Mouse (Mus musculus) MEL (cell line): ENCODE results near the gene Gxylt2. TPM values are rescaled to one million over a fixed set of nuclear protein-coding genes. Genes with fewer than 3 reads are reported as not detected.

ENCODE experiments used
- DNase-seq: peaks from one replicate; pipeline ENCODE4 v3.0.0; 2011; ENCODE audit warnings: low read depth, low spot score
- H3K27ac ChIP-seq: 2 replicates; pipeline ENCODE4 v1.5.1; 2012; ENCODE audit warnings: low read depth, mild to moderate bottlenecking, control low read depth, low read length, moderate library complexity; ENCODE audit not compliant: control insufficient read depth
- H3K27me3 ChIP-seq, 2 experiments: fragments of 150-350 bp in 1 of 2; sonication (generic) in 1 of 2; 2 replicates each; pipeline ENCODE4 v1.6.1; 2012; ENCODE audit warnings: low read length in 2 of 2, mild to moderate bottlenecking in 2 of 2, improper control_type of control experiment in 1 of 2, moderate library complexity in 1 of 2; ENCODE audit not compliant: insufficient read depth in 2 of 2, control insufficient read depth in 1 of 2
- H3K36me3 ChIP-seq, 2 experiments: 2 replicates each; pipeline ENCODE4 v1.6.1; 2012 to 2014; ENCODE audit warnings: low read length in 2 of 2, improper control_type of control experiment in 1 of 2, inconsistent platforms in 1 of 2, mild to moderate bottlenecking in 1 of 2; ENCODE audit not compliant: insufficient read depth in 2 of 2, control insufficient read depth in 1 of 2
- H3K4me1 ChIP-seq, 2 experiments: fragments of 150-350 bp in 1 of 2; sonication (generic) in 1 of 2; 2 replicates each; pipeline ENCODE4 v1.6.1; 2012; ENCODE audit warnings: low read length in 2 of 2, improper control_type of control experiment in 1 of 2, mild to moderate bottlenecking in 1 of 2; ENCODE audit not compliant: insufficient read depth in 2 of 2, control insufficient read depth in 1 of 2
- H3K4me3 ChIP-seq, 2 experiments: fragments of 150-350 bp in 1 of 2; sonication (generic) in 1 of 2; 2 replicates each; pipeline ENCODE4 v1.5.1; 2012; ENCODE audit warnings: low read depth in 2 of 2, low read length in 2 of 2, mild to moderate bottlenecking in 2 of 2, moderate library complexity in 2 of 2, control low read depth in 1 of 2, improper control_type of control experiment in 1 of 2; ENCODE audit not compliant: control insufficient read depth in 1 of 2, insufficient read depth in 1 of 2
- H3K79me2 ChIP-seq: 2 replicates; pipeline ENCODE4 v1.6.1; 2012; ENCODE audit warnings: mild to moderate bottlenecking, low read length, moderate library complexity; ENCODE audit not compliant: control insufficient read depth, poor library complexity, insufficient read depth
- H3K9ac ChIP-seq: 2 replicates; pipeline ENCODE4 v1.6.1; 2012; ENCODE audit warnings: low read depth, mild to moderate bottlenecking, control low read depth, low read length, moderate library complexity; ENCODE audit not compliant: control insufficient read depth, poor library complexity, severe bottlenecking
- H3K9me3 ChIP-seq: fragments of 150-350 bp; sonication (generic); replicated peaks from 2 replicates; pipeline ENCODE4 v1.6.1; 2012; ENCODE audit warnings: mild to moderate bottlenecking, low read length, improper control_type of control experiment, moderate library complexity; ENCODE audit not compliant: insufficient read depth
- BHLHE40 ChIP-seq: IDR thresholded peaks from 2 replicates; pipeline ENCODE4 v1.6.1; 2012; ENCODE audit warnings: low read depth, mild to moderate bottlenecking, inconsistent platforms, low read length, improper control_type of control experiment, borderline replicate concordance
- CTCF ChIP-seq, 3 experiments: IDR thresholded peaks in 2 of 3; conservative IDR thresholded peaks in 1 of 3; 2 replicates each; pipeline ENCODE4 v1.5.1; 2011 to 2012; ENCODE audit warnings: low read length in 3 of 3, low read depth in 2 of 3, mild to moderate bottlenecking in 2 of 3, improper control_type of control experiment in 1 of 3, inconsistent platforms in 1 of 3, mixed read lengths in 1 of 3, moderate library complexity in 1 of 3; ENCODE audit not compliant: control insufficient read depth in 1 of 3, insufficient read depth in 1 of 3, poor library complexity in 1 of 3, severe bottlenecking in 1 of 3
- EP300 ChIP-seq, 2 experiments: IDR thresholded peaks; 2 replicates each; pipeline ENCODE4 v1.6.1; 2011; ENCODE audit warnings: improper control_type of control experiment in 2 of 2, low read length in 2 of 2, low read depth in 1 of 2, mild to moderate bottlenecking in 1 of 2
- ETS1 ChIP-seq: IDR thresholded peaks from 2 replicates; pipeline ENCODE4 v1.6.1; 2012; ENCODE audit warnings: low read depth, mild to moderate bottlenecking, inconsistent platforms, low read length, improper control_type of control experiment, moderate library complexity
- GATA1 ChIP-seq: IDR thresholded peaks from 2 replicates; pipeline ENCODE4 v1.6.1; 2011; ENCODE audit warnings: low read depth, low read length, improper control_type of control experiment
- HCFC1 ChIP-seq: IDR thresholded peaks from 2 replicates; pipeline ENCODE4 v1.6.1; 2012; ENCODE audit warnings: low read depth, mild to moderate bottlenecking, inconsistent platforms, low read length, improper control_type of control experiment, moderate library complexity
- JUND ChIP-seq: IDR thresholded peaks from 2 replicates; pipeline ENCODE4 v1.6.1; 2011; ENCODE audit warnings: low read depth, mild to moderate bottlenecking, improper control_type of control experiment, low read length
- MAZ ChIP-seq: IDR thresholded peaks from 2 replicates; pipeline ENCODE4 v1.6.1; 2012; ENCODE audit warnings: low read depth, mild to moderate bottlenecking, inconsistent platforms, low read length, improper control_type of control experiment
- MXI1 ChIP-seq: IDR thresholded peaks from 2 replicates; pipeline ENCODE4 v1.6.1; 2011; ENCODE audit warnings: mild to moderate bottlenecking, low read depth, low read length, improper control_type of control experiment
- MYB ChIP-seq: IDR thresholded peaks from 2 replicates; pipeline ENCODE4 v1.6.1; 2011; ENCODE audit warnings: mild to moderate bottlenecking, low read depth, low read length, improper control_type of control experiment
- MYC ChIP-seq: IDR thresholded peaks from 2 replicates; pipeline ENCODE4 v1.6.1; 2011; ENCODE audit warnings: low read depth, mild to moderate bottlenecking, low read length, improper control_type of control experiment, moderate library complexity
- NELFE ChIP-seq: IDR thresholded peaks from 2 replicates; pipeline ENCODE4 v1.6.1; 2011; ENCODE audit warnings: low read depth, low read length, improper control_type of control experiment
- NRF1 ChIP-seq: IDR thresholded peaks from 2 replicates; pipeline ENCODE4 v1.6.1; 2014; ENCODE audit warnings: low read depth, mild to moderate bottlenecking, inconsistent platforms, low read length, improper control_type of control experiment, moderate library complexity; ENCODE audit not compliant: poor library complexity, insufficient read depth, severe bottlenecking
- POLR2A ChIP-seq, 2 experiments: IDR thresholded peaks; 2 replicates each; pipeline ENCODE4 v1.6.1; 2011 to 2012; ENCODE audit warnings: low read length in 2 of 2, mild to moderate bottlenecking in 2 of 2, control low read depth in 1 of 2, improper control_type of control experiment in 1 of 2, low read depth in 1 of 2, moderate library complexity in 1 of 2; ENCODE audit not compliant: control insufficient read depth in 1 of 2, insufficient read depth in 1 of 2, poor library complexity in 1 of 2
- RAD21 ChIP-seq: IDR thresholded peaks from 2 replicates; pipeline ENCODE4 v1.6.1; 2011; ENCODE audit warnings: mild to moderate bottlenecking, low read depth, low read length, improper control_type of control experiment
- RCOR1 ChIP-seq: IDR thresholded peaks from 2 replicates; pipeline ENCODE4 v1.6.1; 2012; ENCODE audit warnings: low read depth, mild to moderate bottlenecking, inconsistent platforms, low read length, improper control_type of control experiment
- SIN3A ChIP-seq: IDR thresholded peaks from 2 replicates; pipeline ENCODE4 v1.6.1; 2012; ENCODE audit warnings: low read length, improper control_type of control experiment, inconsistent platforms
- TAL1 ChIP-seq: IDR thresholded peaks from 2 replicates; pipeline ENCODE4 v1.6.1; 2012; ENCODE audit warnings: mild to moderate bottlenecking, inconsistent platforms, low read length, moderate library complexity, mixed read lengths
- TCF12 ChIP-seq: IDR thresholded peaks from 2 replicates; pipeline ENCODE4 v1.6.1; 2014; ENCODE audit warnings: low read depth, mild to moderate bottlenecking, inconsistent platforms, low read length, improper control_type of control experiment, moderate library complexity
- USF1 ChIP-seq: IDR thresholded peaks from 2 replicates; pipeline ENCODE4 v1.6.1; 2014; ENCODE audit warnings: low read depth, mild to moderate bottlenecking, inconsistent platforms, low read length, improper control_type of control experiment, moderate library complexity
- USF2 ChIP-seq, 2 experiments: IDR thresholded peaks; 2 replicates each; pipeline ENCODE4 v1.6.1; 2011 to 2012; ENCODE audit warnings: improper control_type of control experiment in 2 of 2, low read length in 2 of 2, borderline replicate concordance in 1 of 2, inconsistent platforms in 1 of 2, low read depth in 1 of 2, mild to moderate bottlenecking in 1 of 2; ENCODE audit not compliant: insufficient read depth in 1 of 2
- ZNF384 ChIP-seq: IDR thresholded peaks from 2 replicates; pipeline ENCODE4 v1.6.1; 2012; ENCODE audit warnings: low read depth, mild to moderate bottlenecking, inconsistent platforms, low read length, improper control_type of control experiment
- polyA plus RNA-seq, 2 experiments: library from polyadenylated mRNA; stranded (reverse) in 1 of 2; unstranded in 1 of 2; fragments of >175 nt in 1 of 2; fragments of >200 nt in 1 of 2; gene quantifications; 2 replicates each; pipeline versions ENCODE4 v1.2.1 to v1.2.4; 2012; ENCODE audit warnings: low replicate concordance in 2 of 2, low read depth in 1 of 2; ENCODE audit not compliant: insufficient read length in 2 of 2, insufficient read depth in 1 of 2, missing spikeins in 1 of 2
- total RNA-seq: library from RNA; depleted of rRNA; stranded (reverse); fragments of 300-350 nt; gene quantifications from 2 replicates; pipeline ENCODE4 v1.2.3, GENCODE M21; 2012

The Gxylt2 gene
- total and polyA plus RNA-seq, 3 experiments = not detected

DNA sequence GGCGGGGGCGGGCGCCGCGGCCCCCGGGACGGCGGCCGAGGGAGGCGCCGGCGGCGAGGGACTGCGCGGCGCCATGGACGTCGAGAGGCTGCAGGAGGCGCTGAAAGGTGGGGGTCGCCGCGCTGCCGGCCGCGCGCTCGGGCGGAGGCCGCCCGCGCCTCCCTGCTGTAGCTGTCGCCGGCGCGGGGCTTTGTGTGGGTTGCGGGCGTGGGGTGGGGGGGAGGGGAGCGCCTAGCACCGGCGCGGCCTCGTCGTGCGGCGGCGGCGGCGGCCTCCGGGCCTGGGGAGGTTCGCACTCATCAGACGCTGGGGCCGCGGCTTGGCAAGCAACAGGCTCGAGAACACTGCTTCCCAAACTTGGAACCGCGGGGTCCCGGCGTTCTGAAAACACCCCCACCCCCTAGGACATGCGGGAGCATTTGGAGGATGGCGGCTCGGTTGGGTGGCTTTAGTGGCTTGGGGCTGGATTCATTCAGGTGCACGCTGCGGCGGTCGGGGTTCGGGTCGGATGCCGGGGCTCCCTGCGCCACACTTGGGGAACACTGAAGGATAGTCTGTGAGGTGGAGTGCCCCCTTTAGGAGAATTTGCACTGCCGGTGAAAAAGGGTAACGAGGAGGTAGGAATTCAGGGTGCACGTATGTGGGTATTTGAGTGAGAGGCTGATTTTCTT is 129.4 kb downstream of the Gxylt2 start:
- H3K9me3 ChIP-seq = no peaks in the 10 kb centered on the region
- DNase-seq = peak; percentile 49
- H3K9ac ChIP-seq = peak overlapping the region; percentile 99
- peaks cover 26 to 33% of the 10 kb centered on the region in 2 experiments for H3K36me3 ChIP-seq
- TF ChIP-seq CTCF (IDR thresholded peaks at IDR 0.05 in 2 of 3, conservative IDR thresholded peaks at IDR 0.05 in 1 of 3; ENCODE audit: control insufficient read depth in 1 of 3, insufficient read depth in 1 of 3, low read depth in 2 of 3, low read length in 3 of 3, poor library complexity in 1 of 3, severe bottlenecking in 1 of 3) (peak in 2 of 3 experiments; percentile 25 to 31; a peak in 3 of 6 replicates), POLR2A (IDR thresholded peaks at IDR 0.05; ENCODE audit: control insufficient read depth in 1 of 2, insufficient read depth in 1 of 2, low read depth in 1 of 2, low read length in 2 of 2, poor library complexity in 1 of 2) (peak in 1 of 2 experiments; percentile 42; a peak in 1 of 4 replicates), MXI1 (peak; percentile 11; the same call in 1 of the 2 replicates), TCF12 (no peak)
- peaks cover 39% of the 10 kb centered on the region for H3K79me2 ChIP-seq
- no peaks in the 10 kb centered on the region for H3K27me3 ChIP-seq
- H3K27ac ChIP-seq = peak overlapping the region; percentile 78
- peaks cover 0 to 20% of the 10 kb centered on the region in 2 experiments; a peak in 2 of 4 replicates for H3K4me1 ChIP-seq
- H3K4me3 ChIP-seq = peak overlapping the region; percentile 94 to 100

DNA sequence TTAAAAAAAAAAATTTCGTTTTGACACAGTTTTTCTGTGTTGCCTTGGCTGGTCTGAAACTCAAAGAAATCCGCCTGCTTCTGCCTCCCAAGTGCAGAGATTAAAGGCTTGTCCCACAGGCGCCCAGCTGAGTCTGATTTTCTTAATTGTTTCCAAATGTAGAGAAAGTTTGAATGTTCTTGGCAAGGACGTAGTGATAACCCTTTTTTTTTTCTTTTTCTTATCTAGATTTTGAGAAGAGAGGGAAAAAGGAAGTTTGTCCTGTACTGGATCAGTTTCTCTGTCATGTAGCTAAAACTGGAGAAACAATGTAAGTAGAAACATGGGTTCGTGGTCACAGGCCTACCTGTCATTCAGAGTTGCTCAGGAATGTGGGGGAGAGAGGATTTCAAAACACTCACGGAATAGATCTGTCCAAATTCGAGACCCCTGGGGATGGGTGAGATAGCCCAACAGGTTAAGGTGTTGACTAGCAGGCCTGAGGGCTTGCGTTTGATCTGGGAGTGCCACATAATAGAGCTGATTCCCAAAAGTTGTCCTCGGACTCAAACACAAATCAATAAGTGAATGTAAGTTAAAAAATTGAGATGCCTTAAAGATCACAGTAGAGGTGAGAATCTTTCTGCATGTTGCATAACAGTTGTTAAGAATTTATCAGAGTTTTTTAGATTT is 130.1 kb downstream of the Gxylt2 start:
- Histone ChIP-seq H3K9ac (peak overlapping the region; percentile 99), H3K4me3 (peak overlapping the region; percentile 94 to 100), H3K79me2 (peaks cover 44% of the 10 kb centered on the region), H3K36me3 (peaks cover 28 to 33% of the 10 kb centered on the region in 2 experiments), H3K27ac (peak overlapping the region; percentile 78), H3K9me3 (no peaks in the 10 kb centered on the region), H3K27me3 (no peaks in the 10 kb centered on the region), H3K4me1 (peaks cover 0 to 20% of the 10 kb centered on the region in 2 experiments; a peak in 3 of 4 replicates)
- TF ChIP-seq RCOR1 = 0 out of 2 replicates have a peak, but pooled peaks have one; percentile 19
- no peak for TF ChIP-seq SIN3A
- peak; percentile 47; the same call in 1 of the 2 replicates for TF ChIP-seq ETS1
- 0 out of 4 replicates have a peak, but pooled peaks of 1 of the 2 experiments have one; percentile 16 for TF ChIP-seq EP300 (IDR thresholded peaks at IDR 0.05; ENCODE audit: low read depth in 1 of 2, low read length in 2 of 2)
- TF ChIP-seq MAZ = no peak
- TF ChIP-seq GATA1 = peak; percentile 65
- peak; percentile 85 for TF ChIP-seq ZNF384
- DNase-seq = peak; percentile 49

DNA sequence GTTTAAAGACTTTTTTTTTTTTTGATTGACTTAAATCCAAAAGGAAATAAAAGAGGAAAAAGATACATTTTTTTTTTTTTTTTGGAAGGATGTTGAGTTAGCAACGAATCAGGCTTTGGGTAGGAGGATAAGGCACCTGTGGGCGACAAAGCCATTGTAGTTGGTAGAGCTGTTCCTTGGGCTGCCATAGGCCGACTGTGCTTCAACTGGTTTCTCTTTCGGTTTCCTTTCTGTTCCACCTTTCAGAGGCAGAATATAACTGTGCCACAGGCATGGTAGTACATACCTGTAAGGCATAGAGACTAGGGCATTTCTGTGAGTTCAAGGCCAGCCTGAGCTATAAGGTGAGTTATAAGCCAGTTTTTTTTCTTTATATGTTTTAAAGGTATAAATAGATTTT is 140.5 kb downstream of the Gxylt2 start:
- Histone ChIP-seq H3K9ac (no peak overlapping the region), H3K36me3 (peaks cover 26 to 52% of the 10 kb centered on the region in 2 experiments), H3K4me3 (no peak overlapping the region), H3K79me2 (peaks cover 62% of the 10 kb centered on the region), H3K27me3 (no peaks in the 10 kb centered on the region), H3K4me1 (no peaks in the 10 kb centered on the region; a peak in 2 of 4 replicates), H3K9me3 (no peaks in the 10 kb centered on the region), H3K27ac (no peak overlapping the region)
- no peak for DNase-seq
- no peak for TF ChIP-seq JUND
- TF ChIP-seq MYC = no peak
- no peak for TF ChIP-seq USF2 (IDR thresholded peaks at IDR 0.05; ENCODE audit: borderline replicate concordance in 1 of 2, insufficient read depth in 1 of 2, low read depth in 1 of 2, low read length in 2 of 2)
- no peak for TF ChIP-seq HCFC1
- TF ChIP-seq TAL1 = no peak
- TF ChIP-seq CTCF (IDR thresholded peaks at IDR 0.05 in 2 of 3, conservative IDR thresholded peaks at IDR 0.05 in 1 of 3; ENCODE audit: control insufficient read depth in 1 of 3, insufficient read depth in 1 of 3, low read depth in 2 of 3, low read length in 3 of 3, poor library complexity in 1 of 3, severe bottlenecking in 1 of 3) = no peak
- TF ChIP-seq BHLHE40 = no peak
- no peak for TF ChIP-seq MYB
- TF ChIP-seq USF1 = no peak
- no peak for TF ChIP-seq EP300 (IDR thresholded peaks at IDR 0.05; ENCODE audit: low read depth in 1 of 2, low read length in 2 of 2)
- TF ChIP-seq RAD21 = no peak
- no peak for TF ChIP-seq NRF1
- TF ChIP-seq GATA1 = no peak
- TF ChIP-seq NELFE = no peak
